Mouse (Mus musculus): ENCODE measurements at regions not wholly inside any gene's neighbourhood (a gene's known extent, or its start where the extent isn't known, plus 50 kb on each side); places are given as distances from the start of the nearest gene placed in this dataset.

- TF ChIP-seq ZMIZ1 (IDR thresholded peaks at IDR 0.05; ENCODE audit: low read depth, low read length) = no peak
- no peak for TF ChIP-seq ETS1 (IDR thresholded peaks at IDR 0.05; ENCODE audit: low read depth, low read length)
- no peak for TF ChIP-seq USF2 (IDR thresholded peaks at IDR 0.05; ENCODE audit: borderline replicate concordance in 1 of 2, insufficient read depth in 1 of 2, low read depth in 1 of 2, low read length in 2 of 2)
- TF ChIP-seq HCFC1 (IDR thresholded peaks at IDR 0.05; ENCODE audit: low read depth, low read length) = no peak
- no peak for TF ChIP-seq USF1 (IDR thresholded peaks at IDR 0.05; ENCODE audit: low read depth, low read length)
- TF ChIP-seq CHD1 (IDR thresholded peaks at IDR 0.05; ENCODE audit: low read depth, low read length) = no peak
- no peak for TF ChIP-seq MXI1 (IDR thresholded peaks at IDR 0.05; ENCODE audit: low read depth, low read length)
- TF ChIP-seq GATA1 (IDR thresholded peaks at IDR 0.05; ENCODE audit: low read depth, low read length) = no peak
- no peak for TF ChIP-seq JUND (IDR thresholded peaks at IDR 0.05; ENCODE audit: low read depth, low read length)
- no peak for TF ChIP-seq POLR2AphosphoS2 (IDR thresholded peaks at IDR 0.05; ENCODE audit: low read length)
- TF ChIP-seq TCF12 (IDR thresholded peaks at IDR 0.05; ENCODE audit: low read depth, low read length) = no peak
- no peak for TF ChIP-seq EP300 (IDR thresholded peaks at IDR 0.05; ENCODE audit: low read depth in 1 of 2, low read length in 2 of 2)
- TF ChIP-seq CHD2 (IDR thresholded peaks at IDR 0.05; ENCODE audit: low read length) = no peak
- TF ChIP-seq SIN3A (IDR thresholded peaks at IDR 0.05; ENCODE audit: low read length) = no peak
- TF ChIP-seq ELF1 (IDR thresholded peaks at IDR 0.05; ENCODE audit: low read depth, low read length) = no peak
- TF ChIP-seq RCOR1 (IDR thresholded peaks at IDR 0.05; ENCODE audit: low read depth, low read length) = no peak
- TF ChIP-seq MAFK (IDR thresholded peaks at IDR 0.05; ENCODE audit: borderline replicate concordance, low read depth, low read length) = no peak
- Histone ChIP-seq H3K9me3 (replicated peaks; ENCODE audit: insufficient read depth, low read length) (no peaks in the 10 kb centered on the region), H3K79me2 (ENCODE audit: control insufficient read depth, insufficient read depth, low read length, poor library complexity) (no peaks in the 10 kb centered on the region), H3K27me3 (ENCODE audit: control insufficient read depth in 1 of 2, insufficient read depth in 2 of 2, low read length in 2 of 2) (no peaks in the 10 kb centered on the region), H3K4me3 (ENCODE audit: control insufficient read depth in 1 of 2, insufficient read depth in 1 of 2, low read depth in 2 of 2, low read length in 2 of 2) (no peak overlapping the region), H3K36me3 (ENCODE audit: control insufficient read depth in 1 of 2, insufficient read depth in 2 of 2, low read length in 2 of 2) (no peaks in the 10 kb centered on the region), H3K4me1 (ENCODE audit: control insufficient read depth in 1 of 2, insufficient read depth in 2 of 2, low read length in 2 of 2) (no peaks in the 10 kb centered on the region), H3K9ac (ENCODE audit: control insufficient read depth, low read depth, low read length, poor library complexity, severe bottlenecking) (no peak overlapping the region), H3K27ac (ENCODE audit: control insufficient read depth, low read depth, low read length) (no peak overlapping the region)
- DNase-seq (ENCODE audit: low read depth, low spot score) = no peak
These were observed 1168.5 kb downstream of the Sorcs3 start for GRCm38 (mm10) chr19:49374295-49374694.

- H3K4me1 ChIP-seq (ENCODE audit: control insufficient read depth in 1 of 2, insufficient read depth in 2 of 2, low read length in 2 of 2) = no peaks in the 10 kb centered on the region
- H3K79me2 ChIP-seq (ENCODE audit: control insufficient read depth, insufficient read depth, low read length, poor library complexity) = no peaks in the 10 kb centered on the region
- no peaks in the 10 kb centered on the region for H3K9me3 ChIP-seq (replicated peaks; ENCODE audit: insufficient read depth, low read length)
- H3K27me3 ChIP-seq (ENCODE audit: control insufficient read depth in 1 of 2, insufficient read depth in 2 of 2, low read length in 2 of 2) = no peaks in the 10 kb centered on the region
- TF ChIP-seq ETS1 (IDR thresholded peaks at IDR 0.05; ENCODE audit: low read depth, low read length) (no peak), POLR2AphosphoS5 (IDR thresholded peaks at IDR 0.05; ENCODE audit: borderline replicate concordance, low read depth, low read length) (no peak), SMC3 (IDR thresholded peaks at IDR 0.05; ENCODE audit: low read depth, low read length) (no peak), RAD21 (IDR thresholded peaks at IDR 0.05; ENCODE audit: low read depth, low read length) (no peak), CHD2 (IDR thresholded peaks at IDR 0.05; ENCODE audit: low read length) (no peak), KAT2A (conservative IDR thresholded peaks at IDR 0.05; ENCODE audit: low read depth, low read length) (no peak), POLR2AphosphoS2 (IDR thresholded peaks at IDR 0.05; ENCODE audit: low read length) (no peak), JUND (IDR thresholded peaks at IDR 0.05; ENCODE audit: low read depth, low read length) (no peak), MYC (IDR thresholded peaks at IDR 0.05; ENCODE audit: low read depth, low read length) (no peak)
- no peak overlapping the region for H3K27ac ChIP-seq (ENCODE audit: control insufficient read depth, low read depth, low read length)
- no peak overlapping the region for H3K9ac ChIP-seq (ENCODE audit: control insufficient read depth, low read depth, low read length, poor library complexity, severe bottlenecking)
- DNase-seq (ENCODE audit: low read depth, low spot score) = no peak
- H3K36me3 ChIP-seq (ENCODE audit: control insufficient read depth in 1 of 2, insufficient read depth in 2 of 2, low read length in 2 of 2) = no peaks in the 10 kb centered on the region
- H3K4me3 ChIP-seq (ENCODE audit: control insufficient read depth in 1 of 2, insufficient read depth in 1 of 2, low read depth in 2 of 2, low read length in 2 of 2) = no peak overlapping the region
These were observed 1169.1 kb downstream of the Sorcs3 start for GRCm38 (mm10) chr19:49374926-49375325.

Data from MEL (cell line).